Mouse (Mus musculus) layer of hippocampus, postnatal 25 days (tissue): ENCODE results near the gene Polr1b. TPM values are rescaled to one million over a fixed set of nuclear protein-coding genes. Genes with fewer than 3 reads are reported as not detected.
A peak's percentile ranks its signal among the peaks of the same experiment; 100 is the strongest.

Experiments used
- DNase-seq, 2 experiments: peaks; one replicate each; pipeline ENCODE4 v3.0.0; 2022; ENCODE audit warnings: mixed read lengths in 2 of 2, low spot score in 1 of 2; ENCODE audit errors: extremely low spot score in 1 of 2
- total RNA-seq, 2 experiments: library from RNA; stranded (reverse); gene quantifications; 2 replicates each; pipeline ENCODE4 v1.2.3; 2021

Polr1b gene
- 10 to 100 TPM; 14.9 to 15.5 TPM for total RNA-seq

- DNase-seq, result peak; percentile 71 to 81
These were observed at the start of gene Polr1b for GRCm38 (mm10) chr2:129100784-129101310. TSS of gene Polr1b (plus strand) at chr2:129100995.

DNA sequence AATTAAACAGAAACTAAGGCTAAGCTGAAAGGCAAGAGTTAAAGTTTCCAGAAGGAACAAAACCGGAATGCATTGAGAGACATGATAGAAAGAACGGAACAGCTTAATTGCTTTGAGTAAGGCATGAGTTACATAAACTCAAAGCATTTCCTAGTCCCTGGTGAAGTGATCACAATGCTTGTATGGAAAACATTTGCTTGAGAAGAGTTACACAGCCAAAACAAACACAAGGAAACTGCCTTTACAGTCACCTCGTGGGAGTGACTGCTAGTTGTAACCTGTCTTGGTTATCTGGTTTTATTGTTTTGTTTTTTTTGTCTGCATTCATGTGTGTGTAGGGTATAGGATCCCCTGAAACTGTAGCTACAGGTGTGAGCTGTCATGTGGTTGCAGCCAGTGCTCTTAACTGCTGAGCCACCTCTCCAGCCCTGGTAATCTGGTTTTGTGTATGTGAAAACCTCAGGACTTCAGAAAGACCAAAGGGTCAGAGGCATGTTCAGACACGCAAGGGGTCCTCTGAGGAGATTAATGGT, 48.3 kb upstream of the Polr1b start:
- no peak for DNase-seq

DNA sequence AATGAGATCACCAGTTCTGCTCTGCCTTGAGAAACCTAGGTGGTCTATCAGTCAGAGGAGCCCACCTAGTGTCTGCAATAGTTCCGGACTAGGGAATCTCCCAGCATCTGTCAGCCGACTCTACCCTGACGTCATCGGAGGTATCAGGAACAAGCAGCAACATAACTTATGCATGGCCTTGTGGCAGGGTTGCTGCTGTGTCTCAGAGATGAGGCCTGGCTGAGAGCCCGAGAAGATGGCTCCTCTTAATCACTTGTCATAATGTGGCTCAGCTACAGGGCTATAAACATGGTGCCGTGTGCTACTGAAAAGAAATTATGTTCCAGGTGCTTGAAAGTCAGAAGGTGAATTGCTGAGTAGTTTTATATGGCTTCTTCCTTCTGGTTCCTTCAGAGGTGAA, 45.1 kb upstream of the Polr1b start:
- DNase-seq, result no peak

DNA sequence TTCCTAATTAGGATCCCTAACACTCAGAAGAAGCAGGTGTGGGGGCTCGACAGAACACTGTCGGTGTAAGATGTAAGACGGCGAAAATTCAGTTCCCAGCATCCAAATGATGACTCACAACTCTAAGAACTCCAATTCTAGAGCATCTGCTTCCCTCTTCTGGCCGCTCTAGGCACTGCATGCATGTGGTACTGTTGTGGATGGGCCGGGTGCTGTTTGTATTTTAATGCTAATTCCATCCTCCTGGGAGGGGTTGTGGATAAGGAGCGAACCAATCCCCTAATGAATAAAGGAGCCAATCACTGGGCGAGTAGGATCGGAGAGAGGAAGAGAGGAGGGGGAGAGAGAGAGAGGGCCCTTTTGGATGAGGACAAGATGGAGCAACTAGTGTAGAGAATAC, 44.2 kb upstream of the Polr1b start:
- DNase-seq, result peak in 1 of 2 experiments; percentile 22

- DNase-seq, result no peak
These were observed 43.5 kb upstream of the Polr1b start for GRCm38 (mm10) chr2:129057256-129057655.

DNA sequence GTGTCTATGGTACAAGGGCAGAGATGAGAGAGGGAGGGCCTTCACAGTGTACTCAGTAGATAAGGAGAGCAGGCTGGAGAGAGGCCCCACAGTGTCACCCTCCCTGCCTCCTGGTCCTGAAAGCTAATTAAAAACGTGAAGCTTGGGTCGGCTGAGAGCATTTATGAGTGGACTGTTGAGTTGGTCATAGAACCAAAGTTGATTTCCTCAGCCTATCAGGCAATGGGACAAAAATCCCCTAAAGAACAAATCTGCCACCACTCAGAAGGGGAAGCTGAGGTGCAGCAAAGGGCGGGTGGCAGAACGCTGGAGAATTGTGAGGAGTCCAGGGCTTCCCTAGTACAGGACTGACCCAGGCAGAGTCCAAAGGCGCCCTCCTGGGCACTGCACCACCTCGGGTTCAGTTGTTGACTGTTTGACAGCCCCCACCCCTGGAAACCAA, 42.9 kb upstream of the Polr1b start:
- DNase-seq, result no peak

GRCm38 (mm10) chr2:129061456-129062059, 39.2 kb upstream of the Polr1b start:
- DNase-seq, result no peak

DNA sequence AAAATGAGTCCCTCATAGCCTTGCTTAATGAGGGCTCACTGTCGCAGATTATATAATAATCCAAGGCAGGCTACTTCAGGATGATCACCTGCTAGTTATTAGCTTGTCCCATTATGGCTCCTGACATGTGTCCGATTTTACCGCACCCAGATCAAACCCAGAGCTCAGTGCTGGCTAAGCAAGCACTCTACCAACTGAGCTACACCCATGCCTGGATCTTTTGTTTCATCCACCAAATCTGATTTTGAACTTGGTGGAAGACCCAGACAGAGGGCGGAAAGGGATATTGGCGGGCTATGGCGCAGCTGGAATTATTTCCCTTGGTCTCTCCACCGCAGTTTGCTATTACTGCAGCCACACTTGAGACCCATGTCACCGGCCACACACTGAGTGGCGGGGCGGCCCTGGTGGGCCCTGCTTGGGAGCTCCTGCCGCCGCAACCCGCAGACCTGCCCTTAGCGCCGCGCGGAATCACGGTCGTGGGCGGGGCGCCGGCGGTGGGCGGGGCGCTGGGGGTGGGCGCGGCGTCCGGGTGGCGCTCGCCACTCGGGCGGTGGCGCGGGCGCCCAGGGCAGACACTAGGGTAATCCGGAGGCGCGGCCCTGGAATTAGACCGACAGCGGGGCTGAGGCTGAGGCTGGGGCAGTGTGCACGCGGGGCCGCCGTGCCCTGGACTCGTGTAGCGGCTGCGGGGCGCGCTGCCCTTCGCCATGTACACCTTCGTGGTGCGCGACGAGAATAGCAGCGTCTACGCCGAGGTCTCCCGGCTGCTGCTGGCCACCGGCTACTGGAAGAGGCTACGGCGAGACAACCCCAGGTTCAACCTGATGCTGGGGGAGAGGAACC, 35.1 kb upstream of the Polr1b start, which contains the start of gene Ttl:
Gene Ttl (plus strand): TSS at position 506 of the 846 bp plus-strand sequence.
- DNase-seq, result peak; percentile 69 to 74

DNA sequence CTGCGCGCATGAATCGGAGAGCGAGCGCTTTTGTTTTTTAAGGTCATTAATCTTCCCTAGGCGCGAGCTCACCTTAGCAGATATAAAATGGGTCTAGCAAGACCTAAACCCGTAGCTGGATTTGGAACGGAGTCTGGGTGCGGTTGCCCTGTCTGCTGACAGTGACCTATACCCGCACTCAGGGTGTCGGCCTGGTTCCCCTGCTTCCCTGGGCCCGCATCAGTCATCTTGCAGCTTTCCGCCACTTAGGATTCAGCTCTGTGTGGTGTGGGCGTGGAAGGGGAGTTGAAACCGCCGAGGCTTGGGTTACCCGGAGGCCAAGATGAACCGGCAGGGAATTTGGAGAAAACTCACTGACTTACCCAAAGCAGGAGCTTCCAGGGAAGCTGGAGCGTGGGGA, 34.5 kb upstream of the Polr1b start:
- peak; percentile 23 to 28 for DNase-seq

- no peak for DNase-seq
These were observed 30.5 kb upstream of the Polr1b start for GRCm38 (mm10) chr2:129070296-129070695.

GRCm38 (mm10) chr2:129078313-129078712, 22.5 kb upstream of the Polr1b start:
- no peak for DNase-seq

GRCm38 (mm10) chr2:129079194-129079593, 21.6 kb upstream of the Polr1b start:
- no peak for DNase-seq

- DNase-seq, result no peak
These were observed 19.7 kb upstream of the Polr1b start for GRCm38 (mm10) chr2:129081097-129081496.

DNA sequence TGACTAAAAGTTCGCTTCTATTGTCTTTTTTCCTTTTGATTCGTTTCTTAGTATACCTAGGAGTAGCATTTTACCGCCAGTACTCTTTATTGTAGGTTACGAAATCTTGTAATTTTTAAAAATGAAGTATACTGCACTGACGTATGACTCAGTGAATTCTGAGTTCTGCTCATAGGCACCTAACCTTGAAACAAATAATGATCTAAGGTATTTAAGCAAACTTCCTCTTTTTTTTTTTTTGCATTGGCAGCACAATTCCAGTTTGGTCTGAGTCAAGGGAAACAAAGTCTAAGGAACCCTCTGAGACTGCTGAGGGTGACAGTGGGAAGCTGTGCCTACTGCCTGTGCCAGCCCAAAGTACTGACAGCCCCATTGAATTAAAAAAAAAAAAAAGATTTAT, 17.3 kb upstream of the Polr1b start:
- DNase-seq, result no peak

DNA sequence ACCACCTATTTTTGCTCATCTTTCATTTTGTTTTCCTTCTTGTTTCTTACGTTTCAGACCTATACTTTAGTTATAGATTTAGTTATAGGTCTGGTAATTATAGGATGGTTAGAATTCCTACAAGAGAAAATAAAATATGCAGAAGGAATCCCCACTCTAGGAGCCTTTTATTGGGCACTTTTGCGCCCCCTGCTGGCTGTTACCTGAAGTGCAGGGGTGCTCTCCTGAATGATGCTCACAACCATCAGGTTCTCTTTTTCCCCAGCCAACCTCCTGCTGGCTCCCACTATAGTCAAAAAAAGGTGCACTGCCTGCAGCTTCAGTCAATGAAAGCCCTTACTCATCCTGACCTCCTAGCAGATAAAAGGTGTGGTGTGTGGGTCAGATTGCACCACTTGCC, 15.8 kb upstream of the Polr1b start:
- DNase-seq, result peak in 1 of 2 experiments; percentile 42

DNA sequence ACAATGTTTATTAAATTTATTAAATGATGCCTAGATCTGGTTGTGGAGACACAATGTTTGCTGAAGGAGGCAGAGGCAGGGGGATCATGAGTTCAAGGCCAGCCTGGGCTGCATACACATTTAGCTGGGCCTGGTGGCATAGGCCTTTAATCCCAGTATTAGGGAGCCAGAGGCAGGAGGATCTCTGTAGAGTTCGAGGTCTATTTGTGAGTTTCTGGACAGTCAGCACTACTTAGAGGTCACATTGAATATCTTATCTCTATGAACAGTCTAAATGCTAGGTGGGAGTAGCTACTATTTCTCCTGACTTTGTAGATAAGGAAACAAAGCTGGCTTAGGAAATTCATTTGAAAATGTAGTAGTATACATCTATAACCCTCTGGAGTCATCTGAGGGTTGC, 13.3 kb upstream of the Polr1b start:
- no peak for DNase-seq

- DNase-seq, result no peak
These were observed 10.4 kb upstream of the Polr1b start for GRCm38 (mm10) chr2:129090370-129090769.

DNA sequence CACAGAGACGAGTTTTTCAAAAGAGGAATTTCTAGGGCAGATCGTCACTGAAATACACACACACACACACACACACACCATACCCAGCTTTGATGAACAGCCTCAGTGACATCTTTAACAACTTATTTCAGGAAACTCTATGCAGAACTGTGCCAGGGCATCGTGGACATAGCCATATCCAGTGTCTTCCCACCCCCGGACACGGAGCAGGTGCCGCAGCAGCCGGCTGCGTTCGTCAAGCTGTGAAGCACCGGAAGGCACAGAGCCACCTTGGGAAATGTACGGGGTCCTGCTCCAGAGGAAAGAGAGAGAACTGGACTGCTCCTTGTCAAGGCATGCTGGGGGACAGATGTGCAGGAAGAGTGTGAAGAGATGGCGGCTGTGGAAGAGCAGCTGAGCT, 8.0 kb upstream of the Polr1b start:
- no peak for DNase-seq

DNA sequence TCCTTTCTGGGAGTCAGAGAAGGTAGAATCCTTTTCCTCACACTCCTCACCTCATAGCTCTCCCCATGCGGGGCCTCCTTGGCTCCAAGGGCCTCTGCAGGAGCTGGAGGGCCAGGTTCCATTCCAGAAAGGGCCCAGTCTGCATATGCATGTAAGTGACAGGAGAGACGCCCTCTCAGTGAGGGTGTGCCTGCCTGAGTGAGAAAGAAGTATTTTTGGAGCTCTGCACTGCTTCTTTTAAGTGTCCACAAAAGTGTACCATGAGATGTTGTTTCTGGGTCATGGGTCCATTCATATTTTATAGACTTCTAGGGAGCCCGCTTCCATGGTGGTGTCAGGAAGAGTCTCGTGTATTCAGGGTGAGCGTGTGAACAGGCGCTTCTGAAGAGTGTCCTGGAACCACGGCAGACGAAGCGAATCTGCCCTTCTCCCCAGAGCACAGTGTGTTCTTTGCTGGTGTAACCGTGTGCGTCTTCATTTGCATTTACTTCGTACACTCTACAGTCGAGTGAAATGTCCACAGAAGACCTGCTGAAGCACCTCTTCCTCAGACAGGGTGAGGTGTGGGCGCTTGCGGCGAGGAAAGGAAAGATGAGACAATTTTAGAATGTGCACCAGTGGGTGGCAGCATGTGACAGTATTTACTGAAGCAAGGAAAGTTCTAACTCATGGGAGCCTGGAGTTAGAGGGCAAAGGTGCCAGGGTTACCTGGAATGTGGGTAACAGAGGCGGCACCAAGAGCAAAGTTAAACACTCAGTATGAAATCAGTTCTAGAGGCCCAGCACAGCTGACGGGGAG, 6.7 kb upstream of the Polr1b start:
- no peak for DNase-seq

- DNase-seq, result no peak
These were observed 12.1 kb downstream of the Polr1b start for GRCm38 (mm10) chr2:129112924-129113323.
